ENCODE assay signal across 7 mouse cellular contexts in the genomic region with DNA sequence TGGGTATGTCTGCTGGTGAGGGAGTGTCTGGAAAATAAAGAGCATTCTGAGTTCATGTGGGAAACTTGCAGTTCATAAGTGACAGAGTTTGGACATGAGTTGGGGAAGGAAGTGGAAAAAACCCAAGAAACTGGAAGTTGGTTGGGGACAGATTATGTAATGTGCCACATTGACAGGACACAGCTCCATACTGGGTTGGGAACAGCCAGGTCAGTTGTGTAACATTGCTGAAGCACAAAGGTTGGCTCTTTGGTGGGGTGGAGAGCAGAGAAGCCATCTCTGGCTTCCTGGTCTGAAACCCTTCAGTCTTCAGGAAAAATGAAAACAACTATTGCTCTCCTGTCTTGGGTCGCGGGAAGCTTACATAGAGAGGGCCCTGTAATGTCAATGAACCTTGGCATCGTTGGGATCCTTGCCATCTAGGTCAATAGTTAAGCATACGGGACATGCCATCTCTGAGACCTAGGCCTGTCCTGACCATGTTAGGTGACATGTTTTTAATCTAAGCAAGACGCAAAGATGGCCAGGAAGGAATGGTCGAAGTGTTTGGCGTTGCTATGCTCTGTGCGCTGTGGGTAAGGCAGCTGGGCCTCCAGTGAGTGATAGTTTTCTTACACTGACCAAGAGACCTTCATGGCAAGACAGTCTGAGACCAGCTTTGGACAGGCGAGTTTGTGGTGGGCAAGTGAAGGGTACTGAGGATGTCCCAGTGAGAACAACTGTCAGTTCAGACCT. TPM values are rescaled to one million over a fixed set of nuclear protein-coding genes. Genes with fewer than 3 reads are reported as not detected.
DNase-seq lines count a peak whose midpoint lies in the region; ATAC-seq and TF ChIP-seq lines count a peak whose summit lies in the region.

No protein-coding gene starts in this region.

- no peaks in the 10 kb centered on the region for H3K36me3 ChIP-seq in liver, adult 2 months (ENCODE audit: control insufficient read depth, insufficient read depth, low read length)
- peaks cover 3% of the 10 kb centered on the region; the same call in 1 of the 2 replicates for H3K36me3 ChIP-seq in heart, embryonic 10.5 days
- peaks cover 12% of the 10 kb centered on the region for H3K36me3 ChIP-seq in limb, embryonic 13.5 days

- no peak for TF ChIP-seq CTCF in liver, adult 2 months (IDR thresholded peaks at IDR 0.05; ENCODE audit: low read depth, low read length)

- peak; percentile 96 for DNase-seq in liver, adult 2 months (ENCODE audit: extremely low read depth, low read depth, low spot score)
- DNase-seq in liver = no peak
- no peak for DNase-seq in heart, embryonic 10.5 days (ENCODE audit: low spot score)
- peak; percentile 54 for DNase-seq in skeletal muscle tissue, adult 2 months (ENCODE audit: low read depth, low spot score)
- DNase-seq in embryo, embryonic 10.5 days (ENCODE audit: low spot score) = no peak
- DNase-seq in thymus, postnatal 4 days = no peak

- ATAC-seq in limb, embryonic 13.5 days (ENCODE audit: low FRiP score, low read depth) = no peak

- H3K79me2 ChIP-seq in liver, adult 2 months (ENCODE audit: control insufficient read depth, insufficient read depth, low read length) = no peaks in the 10 kb centered on the region

- H3K4me3 ChIP-seq in liver, adult 2 months (ENCODE audit: insufficient read depth, low read depth, low read length) = no peak overlapping the region
- H3K4me3 ChIP-seq in heart, embryonic 10.5 days = peak overlapping the region; percentile 80
- peak overlapping the region; percentile 81 for H3K4me3 ChIP-seq in limb, embryonic 13.5 days

- H3K4me2 ChIP-seq in limb, embryonic 13.5 days (replicated peaks) = peak overlapping the region; percentile 86

- peak overlapping the region; percentile 88 for H3K27ac ChIP-seq in liver, adult 2 months (replicated peaks; ENCODE audit: insufficient read depth, low read depth, low read length)
- H3K27ac ChIP-seq in heart, embryonic 10.5 days = peak overlapping the region; percentile 93; the same call in 1 of the 2 replicates
- H3K27ac ChIP-seq in limb, embryonic 13.5 days = peak overlapping the region; percentile 95

- peaks cover 38% of the 10 kb centered on the region for H3K4me1 ChIP-seq in liver, adult 2 months (ENCODE audit: control insufficient read depth, insufficient read depth, low read length)
- H3K4me1 ChIP-seq in heart, embryonic 10.5 days = peaks cover 38% of the 10 kb centered on the region
- peaks cover 45% of the 10 kb centered on the region for H3K4me1 ChIP-seq in limb, embryonic 13.5 days

- WGBS in liver, adult 2 months = 50% methylated on average over 9 of the region's 9 CpGs
- 87% methylated on average over 9 of the region's 9 CpGs for WGBS in heart, embryonic 10.5 days
- 87% methylated on average over 9 of the region's 9 CpGs for WGBS in limb, embryonic 13.5 days

- no peaks in the 10 kb centered on the region for H3K9me3 ChIP-seq in heart, embryonic 10.5 days
- H3K9me3 ChIP-seq in limb, embryonic 13.5 days = no peaks in the 10 kb centered on the region

- H3K27me3 ChIP-seq in liver, adult 2 months (ENCODE audit: control insufficient read depth, insufficient read depth, low read length) = no peaks in the 10 kb centered on the region
- H3K27me3 ChIP-seq in heart, embryonic 10.5 days (ENCODE audit: insufficient read depth, poor library complexity, severe bottlenecking) = peaks cover 4% of the 10 kb centered on the region; the same call in 1 of the 2 replicates
- no peaks in the 10 kb centered on the region for H3K27me3 ChIP-seq in limb, embryonic 13.5 days

- peak overlapping the region; percentile 94 for H3K9ac ChIP-seq in liver, adult 2 months (ENCODE audit: low read depth, low read length)
- peak overlapping the region; percentile 94 for H3K9ac ChIP-seq in limb, embryonic 13.5 days

- TF ChIP-seq POLR2A in liver, adult 2 months (IDR thresholded peaks at IDR 0.05; ENCODE audit: extremely low read depth, insufficient read depth, low read length) = no peak

RNA-seq across cellular contexts. Expression of gene Marveld1, which starts 0.8 kb away (rescaled TPM):
- total RNA-seq in liver, adult 2 months (2014; rRNA removed) = 11.9 and 12.1 TPM in 2 replicates
- polyA plus RNA-seq in liver, adult 2 months (2012; rRNA removed) = 25.7 and 29.8 TPM in 2 replicates
- 6.5 and 8.1 TPM in 2 replicates for polyA plus RNA-seq in heart, embryonic 10.5 days (2016; fragmentation: Nextera tagmentation; extraction: Ambion mirVana)
- polyA plus RNA-seq in limb, embryonic 13.5 days (2015; fragmentation: Nextera tagmentation; extraction: Ambion mirVana) = 11.5 and 11.6 TPM in 2 replicates

RNA-seq across cellular contexts. Expression of gene Zfyve27, which starts 17.3 kb away (rescaled TPM):
- total RNA-seq in liver, adult 2 months (2014; rRNA removed) = 11.1 and 13.4 TPM in 2 replicates
- polyA plus RNA-seq in liver, adult 2 months (2012; rRNA removed) = 14.1 and 22.0 TPM in 2 replicates
- 23.9 and 27.8 TPM in 2 replicates for polyA plus RNA-seq in heart, embryonic 10.5 days (2016; fragmentation: Nextera tagmentation; extraction: Ambion mirVana)
- polyA plus RNA-seq in limb, embryonic 13.5 days (2015; fragmentation: Nextera tagmentation; extraction: Ambion mirVana) = 27.9 and 29.3 TPM in 2 replicates

RNA-seq across cellular contexts. Expression of gene Avpi1, which starts 17.6 kb away (rescaled TPM):
- total RNA-seq in liver, adult 2 months (2014; rRNA removed) = 49.0 and 53.6 TPM in 2 replicates
- 35.9 and 38.2 TPM in 2 replicates for polyA plus RNA-seq in liver, adult 2 months (2012; rRNA removed)
- polyA plus RNA-seq in heart, embryonic 10.5 days (2016; fragmentation: Nextera tagmentation; extraction: Ambion mirVana) = 29.0 and 32.7 TPM in 2 replicates
- polyA plus RNA-seq in limb, embryonic 13.5 days (2015; fragmentation: Nextera tagmentation; extraction: Ambion mirVana) = 28.7 and 33.6 TPM in 2 replicates

RNA-seq across cellular contexts. Expression of gene Sfrp5, which starts 55.6 kb away (rescaled TPM):
- not detected in 2 replicates for total RNA-seq in liver, adult 2 months (2014; rRNA removed)
- polyA plus RNA-seq in liver, adult 2 months (2012; rRNA removed) = 0.12 TPM in 1 of 2 replicates, not detected in the other
- polyA plus RNA-seq in heart, embryonic 10.5 days (2016; fragmentation: Nextera tagmentation; extraction: Ambion mirVana) = 7.9 and 18.6 TPM in 2 replicates
- polyA plus RNA-seq in limb, embryonic 13.5 days (2015; fragmentation: Nextera tagmentation; extraction: Ambion mirVana) = 1.8 and 2.4 TPM in 2 replicates

RNA-seq across cellular contexts. Expression of gene Pi4k2a, which starts 56.2 kb away (rescaled TPM):
- total RNA-seq in liver, adult 2 months (2014; rRNA removed) = 20.2 and 23.8 TPM in 2 replicates
- polyA plus RNA-seq in liver, adult 2 months (2012; rRNA removed) = 43.3 and 46.1 TPM in 2 replicates
- polyA plus RNA-seq in heart, embryonic 10.5 days (2016; fragmentation: Nextera tagmentation; extraction: Ambion mirVana) = 18.9 and 23.1 TPM in 2 replicates
- 29.0 and 29.6 TPM in 2 replicates for polyA plus RNA-seq in limb, embryonic 13.5 days (2015; fragmentation: Nextera tagmentation; extraction: Ambion mirVana)

Comparison
In these comparisons a context has a peak if more than half of its experiments do, and no peak if none do; other contexts are left out.
1. DNase-seq: peak in liver, adult 2 months (single experiment) and skeletal muscle tissue, adult 2 months (single experiment); none in liver (single experiment), heart, embryonic 10.5 days (single experiment), embryo, embryonic 10.5 days (single experiment) and thymus, postnatal 4 days (single experiment).
2. Peak in every context shown above with its lines, with median percentiles within 50 percentile points of each other: H3K27ac ChIP-seq.